Mouse (Mus musculus) adrenal gland, postnatal 36 days (tissue): ENCODE measurements at regions not wholly inside any gene's neighbourhood (a gene's known extent, or its start where the extent isn't known, plus 50 kb on each side); places are given as distances from the start of the nearest gene placed in this dataset.

Source experiments
- DNase-seq, 2 experiments: peaks; one replicate each; pipeline ENCODE4 v3.0.0; 2021; ENCODE audit warnings: mixed read lengths in 1 of 2

- peak; percentile 48 to 54 for DNase-seq
Observed at GRCm38 (mm10) chr9:86961663-86962062, 53.7 kb upstream of the Ripply2 start.

GRCm38 (mm10) chr9:86957076-86957475, 58.3 kb upstream of the Ripply2 start:
- no peak for DNase-seq

- peak in 1 of 2 experiments; percentile 5 for DNase-seq
Observed at GRCm38 (mm10) chr9:86955720-86956119, 59.6 kb upstream of the Ripply2 start.

- no peak for DNase-seq
Observed at GRCm38 (mm10) chr9:86951958-86952509, 63.3 kb upstream of the Ripply2 start.

GRCm38 (mm10) chr9:86949885-86950284, 65.5 kb upstream of the Ripply2 start:
- DNase-seq, result no peak

GRCm38 (mm10) chr9:86931196-86931595, 50.7 kb upstream of the Snap91 start:
- no peak for DNase-seq
